Comparison of ENCODE assay signal across 5 mouse cellular contexts in the genomic region with DNA sequence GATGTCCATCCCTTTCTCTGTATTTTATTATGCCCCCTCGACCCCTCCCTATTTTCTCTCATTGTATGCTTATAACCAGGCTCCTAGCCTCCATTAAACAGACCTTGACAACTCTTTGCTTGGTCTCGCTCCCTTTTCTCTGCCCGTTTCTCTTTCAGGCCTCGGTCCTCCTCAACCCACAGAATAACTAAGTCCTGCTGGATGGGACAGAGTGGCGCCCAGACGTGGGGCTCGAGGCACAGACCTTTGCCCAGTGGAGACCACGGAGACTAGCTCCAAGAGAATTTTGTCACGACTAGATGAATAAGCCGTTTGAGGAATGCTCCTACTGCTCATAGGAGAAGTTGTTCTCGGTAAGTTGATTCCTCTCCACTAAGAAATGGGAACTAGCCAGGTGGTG. TPM values are rescaled to one million over a fixed set of nuclear protein-coding genes. Genes with fewer than 3 reads are reported as not detected.
A peak's percentile ranks its signal among the peaks of the same experiment; 100 is the strongest.
DNase-seq lines count a peak whose midpoint lies in the region.
"Not testable (repeated sequence)": the region's sequence is repeated elsewhere in the genome, so short reads cannot be mapped to it uniquely, and the experiment has no call there.

No protein-coding gene starts in this region.

- H3K4me3 ChIP-seq in embryonic facial prominence, embryonic 10.5 days; heart, embryonic 10.5 days: not testable (repeated sequence)

- peak; percentile 1 for DNase-seq in embryonic facial prominence, embryonic 10.5 days (ENCODE audit: low spot score)
- DNase-seq in gastrocnemius, postnatal 25 days = peak; percentile 3
- DNase-seq in heart, adult 11 months = peak; percentile 60
- DNase-seq in heart, embryonic 10.5 days (ENCODE audit: low spot score) = peak; percentile 60
- peak; percentile 7 for DNase-seq in thymus, postnatal 4 days

- H3K27ac ChIP-seq in embryonic facial prominence, embryonic 10.5 days (replicated peaks); heart, embryonic 10.5 days: not testable (repeated sequence)

- not testable (repeated sequence) for H3K36me3 ChIP-seq in embryonic facial prominence, embryonic 10.5 days (replicated peaks); heart, embryonic 10.5 days

- H3K4me1 ChIP-seq in embryonic facial prominence, embryonic 10.5 days; heart, embryonic 10.5 days: not testable (repeated sequence)

- H3K27me3 ChIP-seq in embryonic facial prominence, embryonic 10.5 days (replicated peaks; ENCODE audit: low read depth, poor library complexity, severe bottlenecking); heart, embryonic 10.5 days (ENCODE audit: insufficient read depth, poor library complexity, severe bottlenecking): not testable (repeated sequence)

- 90% methylated on average over 11 of the region's 11 CpGs for WGBS in embryonic facial prominence, embryonic 10.5 days
- WGBS in heart, embryonic 10.5 days = 83% methylated on average over 11 of the region's 11 CpGs

- H3K9me3 ChIP-seq in embryonic facial prominence, embryonic 10.5 days = peaks cover 26% of the 10 kb centered on the region
- not testable (repeated sequence) for H3K9me3 ChIP-seq in heart, embryonic 10.5 days

RNA-seq across cellular contexts. Expression of gene Lgals9, which starts 4.5 kb away (rescaled TPM):
- polyA plus RNA-seq in embryonic facial prominence, embryonic 10.5 days (2016; fragmentation: Nextera tagmentation; extraction: Ambion mirVana) = 2.3 and 2.8 TPM in 2 replicates
- 1 to 10 TPM; 9.7 to 9.8 TPM for total RNA-seq in gastrocnemius, postnatal 25 days (2021)
- 11.6 and 29.8 TPM in 2 replicates for polyA plus RNA-seq in heart, embryonic 10.5 days (2016; fragmentation: Nextera tagmentation; extraction: Ambion mirVana)

Comparison
In these comparisons a context has a peak if more than half of its experiments do, and no peak if none do; other contexts are left out.
1. DNase-seq: peak in every context shown above with its lines; median percentile 60 in heart, adult 11 months; 60 in heart, embryonic 10.5 days; 7 in thymus, postnatal 4 days; 3 in gastrocnemius, postnatal 25 days; 1 in embryonic facial prominence, embryonic 10.5 days.